Mouse (Mus musculus): ENCODE measurements around the gene Eomes. TPM values are rescaled to one million over a fixed set of nuclear protein-coding genes. Genes with fewer than 3 reads are reported as not detected.

Eomes gene
- 0.09 and 0.65 TPM in 2 replicates for polyA plus RNA-seq (2016; fragmentation: Nextera tagmentation; extraction: Ambion mirVana)

DNA sequence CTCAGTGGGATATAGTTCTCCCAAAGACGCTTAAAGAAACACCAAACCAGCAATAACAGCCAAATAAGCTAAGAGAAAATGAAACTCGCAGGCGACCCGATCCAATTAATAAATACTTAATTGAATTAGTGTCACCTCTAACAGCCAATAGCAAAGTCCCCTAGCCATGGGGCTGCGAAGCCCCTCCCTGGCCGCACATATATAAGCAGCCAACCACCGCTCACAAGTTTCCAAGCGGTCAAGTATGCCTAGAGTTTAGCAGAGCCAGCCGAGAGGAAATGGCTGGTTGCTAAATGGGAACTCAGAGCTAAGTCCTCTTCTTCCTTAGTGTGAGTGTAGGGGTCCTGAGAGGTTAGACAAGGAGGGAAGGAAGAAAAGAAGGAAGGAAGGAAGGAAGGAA lies at the start of gene Eomes:
TSS of gene Eomes (plus strand) at position 252 of the 400 bp plus-strand sequence.
- Histone ChIP-seq H3K27ac (no peak within 1 kb of the TSS), H3K4me1 (peaks cover 11% of the 10 kb centered on the region), H3K9me3 (no peaks in the 10 kb centered on the region), H3K4me2 (replicated peaks) (peak within 1 kb of the TSS; percentile 53), H3K36me3 (no peaks in the 10 kb centered on the region), H3K9ac (no peak within 1 kb of the TSS), H3K27me3 (peaks cover 79% of the 10 kb centered on the region), H3K4me3 (peak within 1 kb of the TSS; percentile 38)
- 0% methylated on average over 9 of the region's 9 CpGs for WGBS
- no peak for ATAC-seq (ENCODE audit: insufficient number of reproducible peaks, insufficient read depth, low FRiP score, low TSS enrichment)

DNA sequence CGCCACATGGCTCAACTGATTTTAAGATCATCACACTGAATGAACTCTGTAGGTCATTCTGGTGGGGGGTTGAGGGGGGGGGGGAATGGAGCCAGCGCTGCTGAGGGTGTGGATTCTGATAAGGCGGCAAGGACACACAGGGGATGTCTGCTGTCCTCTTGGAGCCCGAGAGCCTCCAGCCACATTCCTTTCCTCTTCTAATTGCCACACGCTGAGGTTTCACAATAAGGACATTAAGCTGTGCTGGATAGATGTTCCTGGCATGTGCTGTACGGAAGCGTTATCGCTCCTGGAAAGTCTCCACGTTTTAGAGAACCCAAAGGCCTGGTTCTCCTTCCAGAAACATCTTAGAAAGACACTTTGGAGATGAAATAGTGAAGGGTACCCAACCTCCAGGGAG lies 33.2 kb upstream of the Eomes start:
- no peaks in the 10 kb centered on the region for H3K36me3 ChIP-seq
- ATAC-seq (ENCODE audit: insufficient number of reproducible peaks, insufficient read depth, low FRiP score, low TSS enrichment) = no peak
- WGBS = 33% methylated on average over 8 of the region's 9 CpGs

DNA sequence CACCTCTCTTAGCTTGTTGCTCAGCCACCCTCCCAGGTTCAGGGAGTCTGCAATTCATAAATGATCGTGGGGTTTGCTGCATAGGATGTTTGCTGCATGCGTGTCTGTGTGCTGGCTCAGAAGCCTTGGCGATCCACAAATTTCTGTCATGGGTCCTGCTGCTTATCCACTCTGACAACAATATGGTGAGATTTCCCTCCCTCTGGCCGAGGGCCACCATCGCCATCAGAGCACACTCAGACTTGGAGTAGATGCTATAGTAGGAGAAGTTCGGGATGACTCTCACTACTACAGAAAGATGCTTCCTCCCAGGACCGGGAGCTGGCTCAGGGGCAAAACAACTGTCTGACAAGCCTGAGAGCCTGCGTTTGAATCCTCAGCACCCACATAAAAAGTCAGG lies 28.7 kb upstream of the Eomes start:
- H3K9ac ChIP-seq = no peak overlapping the region
- H3K4me1 ChIP-seq = peaks cover 4% of the 10 kb centered on the region; the same call in 1 of the 2 replicates
- ATAC-seq (ENCODE audit: insufficient number of reproducible peaks, insufficient read depth, low FRiP score, low TSS enrichment) = no peak
- H3K4me2 ChIP-seq (replicated peaks) = no peak overlapping the region
- H3K9me3 ChIP-seq = no peaks in the 10 kb centered on the region
- no peak overlapping the region for H3K27ac ChIP-seq
- no peak overlapping the region for H3K4me3 ChIP-seq
- no peaks in the 10 kb centered on the region for H3K36me3 ChIP-seq
- WGBS = 83% methylated on average over 8 of the region's 8 CpGs
- H3K27me3 ChIP-seq = no peaks in the 10 kb centered on the region; the same call in 1 of the 2 replicates

More for the DNA sequence above, 33.2 kb upstream of the Eomes start:
- H3K27me3 ChIP-seq = no peaks in the 10 kb centered on the region; the same call in 1 of the 2 replicates
- H3K9ac ChIP-seq = no peak overlapping the region
- no peak overlapping the region for H3K4me2 ChIP-seq (replicated peaks)
- H3K27ac ChIP-seq = no peak overlapping the region
- no peaks in the 10 kb centered on the region for H3K9me3 ChIP-seq
- no peak overlapping the region for H3K4me3 ChIP-seq
- peaks cover 4% of the 10 kb centered on the region; the same call in 1 of the 2 replicates for H3K4me1 ChIP-seq

DNA sequence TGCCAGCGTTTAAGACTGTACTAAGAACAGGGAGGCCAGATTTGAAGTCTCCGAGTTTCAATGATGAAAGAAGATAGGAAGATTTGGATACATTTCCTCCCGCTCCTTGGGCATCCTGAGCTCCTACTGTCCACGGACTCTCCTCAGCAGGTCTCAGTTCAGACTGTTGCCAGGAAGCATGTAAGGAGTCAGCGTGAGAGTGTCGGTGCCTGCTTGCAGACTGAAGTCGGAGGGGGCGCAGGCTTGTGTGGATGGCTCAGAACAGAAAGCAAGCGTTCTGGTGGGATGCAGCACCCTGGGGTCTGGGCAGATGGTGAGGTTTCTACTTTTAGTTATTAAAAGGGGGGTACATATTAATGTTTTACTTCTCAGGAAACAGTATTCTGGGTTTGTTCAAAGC lies 24.6 kb upstream of the Eomes start:
- no peaks in the 10 kb centered on the region for H3K4me1 ChIP-seq
- H3K4me3 ChIP-seq = no peak overlapping the region
- 46% methylated on average over 9 of the region's 9 CpGs for WGBS
- no peak overlapping the region for H3K9ac ChIP-seq
- 0 out of 2 replicates have a peak overlapping the region, but pooled peaks have one; percentile 9 for H3K4me2 ChIP-seq (replicated peaks)
- H3K27ac ChIP-seq = no peak overlapping the region
- no peaks in the 10 kb centered on the region for H3K36me3 ChIP-seq
- peaks cover 6% of the 10 kb centered on the region for H3K27me3 ChIP-seq
- no peaks in the 10 kb centered on the region for H3K9me3 ChIP-seq
- no peak for ATAC-seq (ENCODE audit: insufficient number of reproducible peaks, insufficient read depth, low FRiP score, low TSS enrichment)

DNA sequence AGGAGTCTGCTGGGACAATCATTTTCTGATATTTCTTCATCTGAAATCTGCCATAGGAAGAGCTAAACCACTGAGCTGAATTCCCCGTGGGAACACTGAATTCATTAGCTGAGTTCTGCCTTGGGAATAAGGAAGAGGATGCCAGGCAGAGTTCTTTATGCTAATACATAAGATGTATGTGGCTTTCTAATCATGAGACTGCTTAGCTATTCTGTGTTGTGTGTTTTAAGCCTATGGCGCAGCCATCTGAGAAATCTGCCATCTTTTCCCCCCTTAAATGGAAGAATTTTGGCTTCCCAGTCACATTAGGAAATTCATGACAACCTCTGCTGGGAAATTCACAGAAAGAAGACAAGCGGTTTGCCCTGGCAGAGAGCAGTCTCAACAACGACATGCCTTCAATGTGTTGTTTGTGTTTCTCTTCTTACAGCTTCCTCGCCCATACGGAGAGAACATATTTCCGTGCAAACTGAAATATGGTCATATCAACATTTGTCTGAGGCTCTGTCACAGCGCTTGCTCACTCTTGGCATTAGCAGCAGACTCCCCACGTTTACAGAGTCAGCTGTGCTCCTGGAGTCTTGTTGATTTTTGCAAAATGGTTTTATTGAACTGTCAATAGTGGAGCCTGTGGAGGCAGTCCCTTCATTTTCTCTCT lies 22.7 kb upstream of the Eomes start:
- no peaks in the 10 kb centered on the region for H3K4me1 ChIP-seq
- no peak overlapping the region for H3K4me2 ChIP-seq (replicated peaks)
- no peaks in the 10 kb centered on the region for H3K9me3 ChIP-seq
- no peak overlapping the region for H3K27ac ChIP-seq
- 72% methylated on average over 9 of the region's 9 CpGs for WGBS
- H3K27me3 ChIP-seq = peaks cover 6% of the 10 kb centered on the region; the same call in 1 of the 2 replicates
- no peak overlapping the region for H3K4me3 ChIP-seq
- no peaks in the 10 kb centered on the region for H3K36me3 ChIP-seq
- no peak overlapping the region for H3K9ac ChIP-seq
- ATAC-seq (ENCODE audit: insufficient number of reproducible peaks, insufficient read depth, low FRiP score, low TSS enrichment) = no peak

DNA sequence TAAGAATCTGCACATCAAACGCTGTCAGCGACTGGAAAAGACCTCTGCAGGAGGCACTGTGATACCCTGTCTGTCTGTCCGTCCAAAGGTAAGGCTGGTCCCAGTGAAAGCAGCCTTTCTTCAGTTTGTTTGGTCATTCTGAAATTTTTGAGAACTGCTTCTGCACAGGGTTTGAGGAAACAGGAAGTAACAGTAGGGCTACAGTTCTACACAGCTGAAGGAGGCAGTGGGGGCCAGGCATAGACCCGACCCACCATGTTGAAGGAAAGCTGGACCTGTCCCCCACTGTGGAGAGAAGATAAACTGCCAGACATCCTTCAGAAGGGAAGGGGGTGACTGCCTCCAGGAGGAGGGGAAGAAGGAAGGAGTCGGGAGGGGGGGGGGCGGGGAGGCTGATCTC lies 21.6 kb upstream of the Eomes start:
- H3K9ac ChIP-seq = no peak overlapping the region
- H3K4me2 ChIP-seq (replicated peaks) = no peak overlapping the region
- no peaks in the 10 kb centered on the region for H3K36me3 ChIP-seq
- no peaks in the 10 kb centered on the region for H3K9me3 ChIP-seq
- 38% methylated on average over 6 of the region's 6 CpGs for WGBS
- H3K4me3 ChIP-seq = no peak overlapping the region
- no peaks in the 10 kb centered on the region for H3K4me1 ChIP-seq
- H3K27ac ChIP-seq = no peak overlapping the region
- no peak for ATAC-seq (ENCODE audit: insufficient number of reproducible peaks, insufficient read depth, low FRiP score, low TSS enrichment)
- peaks cover 6% of the 10 kb centered on the region; the same call in 1 of the 2 replicates for H3K27me3 ChIP-seq

DNA sequence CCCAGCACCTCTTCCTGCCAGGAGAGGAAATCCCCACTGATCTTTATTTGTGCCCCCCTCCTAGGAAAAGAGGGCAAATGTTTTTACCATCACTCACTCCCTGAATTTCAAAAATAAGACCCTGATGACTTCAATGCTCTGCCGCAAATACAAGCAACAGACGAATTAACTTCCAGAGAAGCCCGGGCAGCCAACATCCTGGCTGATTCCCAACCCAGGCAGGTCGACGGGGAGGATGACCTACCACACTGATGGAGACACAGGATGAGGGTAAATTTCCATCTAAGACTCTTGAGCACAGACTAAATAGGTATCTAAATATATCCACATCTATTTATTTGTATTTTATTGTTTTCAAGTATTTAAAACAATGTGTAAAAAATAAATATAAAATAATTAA lies 20.0 kb upstream of the Eomes start:
- Histone ChIP-seq H3K36me3 (no peaks in the 10 kb centered on the region), H3K27ac (no peak overlapping the region), H3K4me2 (replicated peaks) (no peak overlapping the region), H3K4me3 (no peak overlapping the region), H3K9ac (no peak overlapping the region), H3K27me3 (peaks cover 6% of the 10 kb centered on the region; the same call in 1 of the 2 replicates), H3K4me1 (no peaks in the 10 kb centered on the region), H3K9me3 (no peaks in the 10 kb centered on the region)
- 11% methylated on average over 5 of the region's 5 CpGs for WGBS
- ATAC-seq (ENCODE audit: insufficient number of reproducible peaks, insufficient read depth, low FRiP score, low TSS enrichment) = no peak

DNA sequence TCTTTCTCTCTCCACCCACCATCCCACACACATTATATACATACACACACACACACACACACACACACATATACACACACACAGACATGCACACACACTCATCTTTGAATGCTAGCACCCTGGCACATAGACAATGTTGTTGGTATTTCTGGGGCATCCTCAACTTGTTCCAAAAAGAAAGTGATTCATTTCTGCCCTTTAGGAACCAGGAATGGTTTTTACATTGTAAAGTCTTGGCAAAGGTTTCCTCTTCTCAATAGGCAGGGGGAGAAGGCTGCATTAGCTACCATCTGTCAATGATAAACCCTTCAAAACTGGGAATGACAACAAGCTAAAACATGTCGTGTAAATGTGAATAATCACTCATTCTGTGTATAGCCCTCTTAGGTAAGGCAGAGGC lies 14.0 kb upstream of the Eomes start:
- Histone ChIP-seq H3K27me3 (peaks cover 22% of the 10 kb centered on the region), H3K27ac (no peak overlapping the region)
- 60% methylated on average over 1 of the region's 1 CpGs for WGBS

DNA sequence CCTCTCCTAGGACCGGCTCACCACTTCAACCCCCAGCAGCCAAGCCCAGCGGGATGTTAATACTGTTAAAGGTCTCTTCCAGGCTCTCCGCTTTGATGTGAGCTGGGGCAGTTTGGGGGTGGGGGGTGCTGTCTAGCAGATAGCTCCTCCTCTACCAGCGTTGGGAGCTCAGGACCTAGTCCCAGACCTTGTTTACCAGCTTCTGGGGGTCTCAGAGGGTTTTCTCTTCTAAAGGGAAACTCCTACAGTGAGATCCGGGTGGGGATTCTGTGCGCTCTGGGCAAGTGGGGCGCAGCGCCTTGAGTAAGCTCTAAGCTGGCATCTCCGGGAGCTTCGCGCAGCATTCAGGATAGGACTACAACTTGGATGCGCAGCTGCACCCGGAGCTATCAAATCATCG lies 9.7 kb upstream of the Eomes start:
- H3K27ac ChIP-seq = no peak overlapping the region
- H3K9ac ChIP-seq = no peak overlapping the region
- no peaks in the 10 kb centered on the region for H3K36me3 ChIP-seq
- H3K4me2 ChIP-seq (replicated peaks) = no peak overlapping the region
- H3K9me3 ChIP-seq = no peaks in the 10 kb centered on the region
- H3K4me1 ChIP-seq = peaks cover 4% of the 10 kb centered on the region; the same call in 1 of the 2 replicates
- H3K4me3 ChIP-seq = no peak overlapping the region
- WGBS = 3% methylated on average over 14 of the region's 14 CpGs
- peaks cover 60% of the 10 kb centered on the region for H3K27me3 ChIP-seq
- no peak for ATAC-seq (ENCODE audit: insufficient number of reproducible peaks, insufficient read depth, low FRiP score, low TSS enrichment)

More for the DNA sequence above, 14.0 kb upstream of the Eomes start:
- Histone ChIP-seq H3K4me1 (no peaks in the 10 kb centered on the region), H3K9me3 (no peaks in the 10 kb centered on the region), H3K4me3 (no peak overlapping the region), H3K36me3 (no peaks in the 10 kb centered on the region), H3K9ac (no peak overlapping the region), H3K4me2 (replicated peaks) (no peak overlapping the region)
- ATAC-seq (ENCODE audit: insufficient number of reproducible peaks, insufficient read depth, low FRiP score, low TSS enrichment) = no peak

DNA sequence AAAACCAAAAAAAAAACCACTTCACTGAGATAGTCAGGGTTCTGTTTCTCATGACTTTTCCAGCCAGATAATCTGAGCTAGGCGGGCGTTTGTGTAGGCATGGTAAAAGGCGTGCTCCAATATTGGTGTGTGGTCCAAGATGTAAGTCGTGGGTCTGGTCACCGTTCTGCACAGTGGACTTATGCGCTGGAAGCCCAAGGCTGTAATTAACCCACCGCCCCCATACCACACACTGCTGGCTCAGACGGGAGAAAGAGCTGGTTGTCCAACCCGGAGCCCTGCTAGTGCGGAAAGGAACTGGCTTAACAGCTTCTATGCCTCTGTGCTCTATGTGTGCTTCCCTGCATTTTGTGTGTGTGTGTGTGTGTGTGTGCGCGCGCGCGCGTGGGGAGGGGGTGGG lies 8.7 kb upstream of the Eomes start:
- Histone ChIP-seq H3K9ac (no peak overlapping the region), H3K27ac (no peak overlapping the region), H3K4me3 (no peak overlapping the region), H3K27me3 (peaks cover 60% of the 10 kb centered on the region), H3K36me3 (no peaks in the 10 kb centered on the region), H3K4me2 (replicated peaks) (no peak overlapping the region), H3K4me1 (peaks cover 4% of the 10 kb centered on the region; the same call in 1 of the 2 replicates), H3K9me3 (no peaks in the 10 kb centered on the region)
- ATAC-seq (ENCODE audit: insufficient number of reproducible peaks, insufficient read depth, low FRiP score, low TSS enrichment) = 0 out of 2 replicates have a peak, but pooled peaks have one; percentile 41
- 6% methylated on average over 16 of the region's 16 CpGs for WGBS

DNA sequence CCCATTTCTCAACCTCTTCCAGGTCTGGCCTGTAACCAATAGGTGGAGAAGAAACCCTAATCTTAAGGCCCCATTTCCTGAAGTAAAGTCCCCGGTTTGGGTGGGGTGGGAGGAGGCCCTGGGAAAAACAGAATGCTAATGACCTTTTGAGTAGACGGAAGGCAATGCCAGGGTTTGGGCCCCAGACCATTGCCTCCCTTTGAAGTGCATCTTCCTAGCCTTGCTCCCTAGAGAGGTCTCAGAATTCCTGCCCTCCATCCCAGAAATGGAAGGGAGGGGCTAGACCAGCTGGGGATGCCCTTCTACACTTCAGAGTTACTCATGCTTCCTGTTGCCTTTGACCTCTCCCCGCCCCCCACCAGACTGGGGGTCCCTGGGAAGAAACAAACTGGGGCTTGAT lies 6.7 kb upstream of the Eomes start:
- Histone ChIP-seq H3K27me3 (peaks cover 73% of the 10 kb centered on the region), H3K9ac (no peak overlapping the region), H3K4me2 (replicated peaks) (no peak overlapping the region), H3K9me3 (no peaks in the 10 kb centered on the region), H3K36me3 (no peaks in the 10 kb centered on the region), H3K4me3 (no peak overlapping the region), H3K4me1 (peaks cover 4% of the 10 kb centered on the region; the same call in 1 of the 2 replicates), H3K27ac (no peak overlapping the region)
- WGBS = 14% methylated on average over 3 of the region's 3 CpGs
- ATAC-seq (ENCODE audit: insufficient number of reproducible peaks, insufficient read depth, low FRiP score, low TSS enrichment) = no peak

DNA sequence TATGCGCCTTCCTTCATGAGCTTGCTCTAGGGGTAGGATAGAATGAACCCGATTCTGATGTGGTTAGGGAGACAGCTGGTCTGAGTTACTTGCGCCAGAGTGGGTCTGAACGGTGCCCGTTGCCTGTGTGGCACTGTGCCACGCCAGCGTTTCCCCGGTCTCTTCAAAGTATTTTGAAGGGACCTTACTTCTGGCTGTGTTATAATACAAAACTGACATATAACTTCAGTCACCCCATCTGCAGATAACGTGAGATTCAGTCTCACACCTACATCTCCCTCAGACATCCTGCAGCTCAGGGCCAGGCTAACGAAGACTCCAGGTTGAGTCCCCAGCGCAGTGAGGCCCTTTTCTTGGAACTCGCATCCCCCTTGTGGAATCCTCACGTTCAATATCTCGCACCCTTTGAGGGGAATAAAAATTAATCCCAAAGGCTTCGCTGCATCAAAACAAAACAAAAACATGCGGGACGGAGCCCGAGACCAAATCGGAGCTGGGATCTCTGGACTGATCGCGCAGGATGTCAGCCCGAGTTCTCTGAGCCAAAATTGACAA lies 1.7 kb upstream of the Eomes start:
- H3K9me3 ChIP-seq = no peaks in the 10 kb centered on the region
- H3K4me3 ChIP-seq = no peak overlapping the region
- H3K4me1 ChIP-seq = peaks cover 11% of the 10 kb centered on the region
- H3K9ac ChIP-seq = no peak overlapping the region
- no peak for ATAC-seq (ENCODE audit: insufficient number of reproducible peaks, insufficient read depth, low FRiP score, low TSS enrichment)
- H3K27me3 ChIP-seq = peaks cover 80% of the 10 kb centered on the region
- 0 out of 2 replicates have a peak overlapping the region, but pooled peaks have one; percentile 2 for H3K4me2 ChIP-seq (replicated peaks)
- 2% methylated on average over 22 of the region's 22 CpGs for WGBS
- no peak overlapping the region for H3K27ac ChIP-seq
- no peaks in the 10 kb centered on the region for H3K36me3 ChIP-seq
